Mouse (Mus musculus) liver, embryonic 15.5 days (tissue): ENCODE results near the gene Prss56. TPM values are rescaled to one million over a fixed set of nuclear protein-coding genes. Genes with fewer than 3 reads are reported as not detected.
A peak's percentile ranks its signal among the peaks of the same experiment; 100 is the strongest.

Experiments used
- ATAC-seq: fragments of 200-750 bp; cut with Nextera tagmentation; 2 replicates; pipeline ENCODE4 v1.8.0; 2017; ENCODE audit warnings: moderate number of reproducible peaks, mild to moderate bottlenecking, moderate library complexity; ENCODE audit not compliant: insufficient read depth
- H3K27ac ChIP-seq: fragments of 300-500 bp; sonication (generic); replicated peaks from 2 replicates; pipeline ENCODE4 v1.5.1; 2015; ENCODE audit warnings: mild to moderate bottlenecking, inconsistent platforms
- H3K27me3 ChIP-seq: fragments of 300-500 bp; sonication (generic); 2 replicates; pipeline ENCODE4 v1.6.1; 2015; ENCODE audit warnings: mild to moderate bottlenecking, inconsistent platforms
- H3K36me3 ChIP-seq: fragments of 300-500 bp; sonication (generic); replicated peaks from 2 replicates; pipeline ENCODE4 v1.6.1; 2015; ENCODE audit warnings: moderate library complexity, mild to moderate bottlenecking, inconsistent platforms
- H3K4me1 ChIP-seq: fragments of 300-500 bp; sonication (generic); replicated peaks from 2 replicates; pipeline ENCODE4 v1.6.1; 2015; ENCODE audit warnings: inconsistent platforms
- H3K4me2 ChIP-seq: fragments of 300-500 bp; sonication (generic); 2 replicates; pipeline ENCODE4 v1.6.1; 2015; ENCODE audit warnings: moderate library complexity, mild to moderate bottlenecking, inconsistent platforms
- H3K4me3 ChIP-seq: fragments of 300-500 bp; sonication (generic); replicated peaks from 2 replicates; pipeline ENCODE4 v1.5.1; 2015; ENCODE audit warnings: mild to moderate bottlenecking, inconsistent platforms
- H3K9ac ChIP-seq: fragments of 300-500 bp; sonication (generic); 2 replicates; pipeline ENCODE4 v1.6.1; 2015; ENCODE audit warnings: moderate library complexity, mild to moderate bottlenecking, inconsistent platforms
- H3K9me3 ChIP-seq: fragments of 300-500 bp; sonication (generic); replicated peaks from 2 replicates; pipeline ENCODE4 v1.6.1; 2016; ENCODE audit warnings: inconsistent platforms
- WGBS: fragments of 180-500 bp; shearing (Covaris S2); methylation state at CpG from one replicate; pipeline ENCODE4 v1.1.7; 2015; ENCODE audit warnings: mixed read lengths; ENCODE audit not compliant: insufficient replicate concordance; 5-methylcytosine and 5-hydroxymethylcytosine counted together
- polyA plus RNA-seq: library from polyadenylated mRNA; unstranded; fragments of >200 nt; fragmentation: Nextera tagmentation; extraction: Ambion mirVana; gene quantifications from 2 replicates; pipeline ENCODE4 v1.2.1, GENCODE M21; 2015

Gene Prss56
- not detected in 2 replicates for polyA plus RNA-seq

DNA sequence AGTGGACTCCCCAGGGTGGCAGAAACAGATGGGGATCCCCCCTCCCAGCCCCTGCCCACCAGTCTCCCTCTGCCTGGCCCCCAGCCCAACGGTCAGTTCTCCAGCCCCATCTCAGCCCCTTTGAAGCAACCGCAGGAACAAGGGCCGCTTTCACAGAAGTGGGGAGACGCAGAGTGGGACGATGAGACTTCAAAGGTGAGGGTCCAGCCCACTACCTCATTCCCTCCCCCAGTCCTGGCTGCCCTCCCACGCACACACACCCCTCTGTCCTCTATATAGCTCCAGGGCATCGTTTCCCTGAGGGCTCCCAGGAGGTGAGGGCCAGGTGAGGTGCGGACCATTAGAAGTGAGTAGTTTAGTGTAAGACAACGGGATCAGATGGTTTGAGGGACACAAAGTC is at the start of gene Prss56:
Gene Prss56, plus strand, starts transcription at position 301 of the 400 bp plus-strand sequence.
- Histone ChIP-seq H3K4me2 (no peak within 1 kb of the TSS), H3K27me3 (peaks cover 82% of the 10 kb centered on the region), H3K36me3 (no peaks in the 10 kb centered on the region), H3K4me1 (peaks cover 6% of the 10 kb centered on the region; the same call in 1 of the 2 replicates), H3K4me3 (no peak within 1 kb of the TSS), H3K27ac (no peak within 1 kb of the TSS), H3K9me3 (no peaks in the 10 kb centered on the region), H3K9ac (no peak within 1 kb of the TSS)
- 37% methylated on average over 9 of the region's 9 CpGs for WGBS
- no peak for ATAC-seq

- H3K36me3 ChIP-seq = no peaks in the 10 kb centered on the region
- no peak for ATAC-seq
Observed at GRCm38 (mm10) chr1:87141550-87141949, 41.6 kb upstream of the Prss56 start.

GRCm38 (mm10) chr1:87142456-87142855 is 40.7 kb upstream of the Prss56 start:
- no peak for ATAC-seq
- Histone ChIP-seq H3K27ac (no peak overlapping the region), H3K9me3 (no peaks in the 10 kb centered on the region), H3K4me3 (no peak overlapping the region), H3K36me3 (no peaks in the 10 kb centered on the region), H3K27me3 (peaks cover 11% of the 10 kb centered on the region; the same call in 1 of the 2 replicates), H3K4me1 (no peaks in the 10 kb centered on the region), H3K9ac (no peak overlapping the region), H3K4me2 (no peak overlapping the region)
- WGBS = 63% methylated on average over 9 of the region's 9 CpGs

More at GRCm38 (mm10) chr1:87141550-87141949, 41.6 kb upstream of the Prss56 start:
- WGBS = 61% methylated on average over 4 of the region's 4 CpGs
- Histone ChIP-seq H3K4me2 (no peak overlapping the region), H3K9me3 (no peaks in the 10 kb centered on the region), H3K9ac (no peak overlapping the region), H3K27me3 (peaks cover 6% of the 10 kb centered on the region; the same call in 1 of the 2 replicates), H3K4me1 (no peaks in the 10 kb centered on the region), H3K4me3 (no peak overlapping the region), H3K27ac (no peak overlapping the region)

GRCm38 (mm10) chr1:87143141-87143540 is 40.0 kb upstream of the Prss56 start:
- 63% methylated on average over 10 of the region's 10 CpGs for WGBS
- Histone ChIP-seq H3K4me1 (no peaks in the 10 kb centered on the region), H3K4me3 (no peak overlapping the region), H3K9ac (no peak overlapping the region), H3K9me3 (no peaks in the 10 kb centered on the region), H3K36me3 (no peaks in the 10 kb centered on the region), H3K4me2 (no peak overlapping the region), H3K27ac (no peak overlapping the region), H3K27me3 (peaks cover 11% of the 10 kb centered on the region; the same call in 1 of the 2 replicates)
- no peak for ATAC-seq

- H3K4me2 ChIP-seq = no peak overlapping the region
- H3K4me1 ChIP-seq = no peaks in the 10 kb centered on the region; the same call in 1 of the 2 replicates
- no peaks in the 10 kb centered on the region for H3K36me3 ChIP-seq
- no peak overlapping the region for H3K4me3 ChIP-seq
- WGBS = 27% methylated on average over 13 of the region's 13 CpGs
- H3K9me3 ChIP-seq = no peaks in the 10 kb centered on the region
- H3K9ac ChIP-seq = no peak overlapping the region
- no peak for ATAC-seq
- no peak overlapping the region for H3K27ac ChIP-seq
- H3K27me3 ChIP-seq = peaks cover 58% of the 10 kb centered on the region
Observed at GRCm38 (mm10) chr1:87149422-87149821, 33.7 kb upstream of the Prss56 start.

- WGBS = 53% methylated on average over 6 of the region's 6 CpGs
- H3K36me3 ChIP-seq = no peaks in the 10 kb centered on the region
- no peak overlapping the region for H3K9ac ChIP-seq
- no peak overlapping the region for H3K4me2 ChIP-seq
- no peak for ATAC-seq
- no peak overlapping the region for H3K4me3 ChIP-seq
- H3K27ac ChIP-seq = no peak overlapping the region
- no peaks in the 10 kb centered on the region for H3K9me3 ChIP-seq
- H3K4me1 ChIP-seq = no peaks in the 10 kb centered on the region; the same call in 1 of the 2 replicates
- peaks cover 75% of the 10 kb centered on the region for H3K27me3 ChIP-seq
Observed at GRCm38 (mm10) chr1:87151286-87151685, 31.8 kb upstream of the Prss56 start.

DNA sequence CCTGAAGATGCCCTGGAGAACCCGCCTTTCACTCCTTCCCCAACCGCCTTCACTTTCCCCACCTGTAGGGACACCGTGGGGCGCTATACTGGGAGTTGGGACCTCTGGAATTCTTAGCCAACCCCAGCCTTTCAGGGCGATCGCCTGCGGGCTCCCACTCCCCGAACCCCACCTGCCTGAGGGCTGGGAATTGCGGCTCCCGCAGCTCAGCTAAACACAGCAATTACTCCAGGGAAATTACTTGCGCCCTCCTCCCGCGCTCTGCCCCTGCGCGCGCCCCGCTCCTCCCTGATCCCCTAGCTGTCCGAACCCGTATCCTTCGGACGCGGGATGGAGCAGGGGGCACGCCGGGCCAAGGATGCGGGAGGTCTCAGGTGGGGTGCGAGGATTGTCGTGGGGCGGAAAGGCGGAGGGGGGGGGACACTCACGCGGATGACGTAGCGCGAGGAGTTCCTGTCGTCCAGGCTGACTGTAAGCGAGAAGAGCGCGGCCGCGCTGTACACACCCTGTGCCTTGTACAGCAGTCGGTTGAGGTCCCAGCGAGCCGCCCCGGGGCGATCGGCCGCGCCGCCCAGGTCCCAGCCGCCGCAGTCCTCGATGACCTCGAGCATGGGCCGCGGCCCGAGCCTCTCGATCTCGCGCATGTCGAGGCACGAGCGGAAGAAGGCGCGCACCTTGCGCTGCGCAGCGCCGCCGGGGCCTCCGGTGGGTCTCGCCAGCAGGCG is 29.2 kb upstream of the Prss56 start:
- 2% methylated on average over 72 of the region's 72 CpGs for WGBS

GRCm38 (mm10) chr1:87154501-87155120 is 28.5 kb upstream of the Prss56 start:
- Histone ChIP-seq H3K4me3 (no peak overlapping the region), H3K4me1 (no peaks in the 10 kb centered on the region; the same call in 1 of the 2 replicates), H3K27ac (no peak overlapping the region), H3K9ac (no peak overlapping the region), H3K36me3 (no peaks in the 10 kb centered on the region), H3K4me2 (peak overlapping the region; percentile 29), H3K27me3 (peaks cover 93% of the 10 kb centered on the region), H3K9me3 (no peaks in the 10 kb centered on the region)
- 3% methylated on average over 58 of the region's 58 CpGs for WGBS
- ATAC-seq = no peak

More for the DNA sequence above, 29.2 kb upstream of the Prss56 start:
- no peak overlapping the region for H3K27ac ChIP-seq
- no peak overlapping the region for H3K4me3 ChIP-seq
- H3K9ac ChIP-seq = no peak overlapping the region
- peak overlapping the region; percentile 29 for H3K4me2 ChIP-seq
- H3K4me1 ChIP-seq = no peaks in the 10 kb centered on the region; the same call in 1 of the 2 replicates
- no peaks in the 10 kb centered on the region for H3K9me3 ChIP-seq
- H3K36me3 ChIP-seq = no peaks in the 10 kb centered on the region
- no peak for ATAC-seq
- H3K27me3 ChIP-seq = peaks cover 96% of the 10 kb centered on the region

DNA sequence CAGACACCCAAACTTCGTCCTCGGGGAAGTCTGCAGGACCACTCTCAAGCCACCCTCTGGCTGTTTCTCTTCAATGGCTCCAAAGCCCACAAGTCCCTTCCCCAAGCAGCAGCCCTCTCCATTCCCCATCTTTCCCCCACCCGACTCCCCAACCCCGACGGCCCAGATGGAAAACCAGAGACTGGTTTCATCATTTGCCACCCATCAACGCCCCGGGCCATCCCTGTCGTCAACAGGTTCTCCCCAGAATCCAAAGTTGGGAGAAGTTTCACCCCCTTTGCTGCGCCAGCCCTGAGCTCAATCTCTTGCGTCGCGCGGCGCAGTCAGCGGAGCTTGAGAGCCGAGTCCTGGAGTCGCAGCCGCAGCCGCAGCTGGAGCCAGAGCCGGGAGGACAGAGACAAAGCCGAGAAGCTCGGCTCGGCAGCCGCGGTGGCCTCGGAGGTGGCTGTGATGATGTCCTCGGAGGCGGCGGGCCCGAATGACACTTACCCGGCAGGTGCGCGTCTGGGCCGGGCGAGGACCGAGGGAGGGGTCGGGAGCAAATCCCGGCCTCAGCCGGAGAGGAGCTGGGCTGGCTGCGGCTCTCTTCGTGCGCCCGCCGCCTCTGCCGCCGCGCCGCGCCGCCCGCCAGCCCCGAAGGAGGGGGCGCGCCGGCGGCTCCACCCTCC is 27.4 kb upstream of the Prss56 start:
- no peak overlapping the region; the same call in 1 of the 2 replicates for H3K4me2 ChIP-seq
- H3K9ac ChIP-seq = no peak overlapping the region
- H3K27me3 ChIP-seq = peaks cover 87% of the 10 kb centered on the region
- H3K4me3 ChIP-seq = no peak overlapping the region
- no peaks in the 10 kb centered on the region for H3K9me3 ChIP-seq
- no peak overlapping the region for H3K27ac ChIP-seq
- no peaks in the 10 kb centered on the region; the same call in 1 of the 2 replicates for H3K4me1 ChIP-seq
- ATAC-seq = no peak
- no peaks in the 10 kb centered on the region for H3K36me3 ChIP-seq
- 1% methylated on average over 56 of the region's 56 CpGs for WGBS

GRCm38 (mm10) chr1:87156199-87156587 is 26.9 kb upstream of the Prss56 start, which contains the start of gene Ecel1:
Gene Ecel1, minus strand, starts transcription at chr1:87156521.
- Histone ChIP-seq H3K4me2 (no peak within 1 kb of the TSS; the same call in 1 of the 2 replicates), H3K9me3 (no peaks in the 10 kb centered on the region)
- 2% methylated on average over 11 of the region's 12 CpGs for WGBS

DNA sequence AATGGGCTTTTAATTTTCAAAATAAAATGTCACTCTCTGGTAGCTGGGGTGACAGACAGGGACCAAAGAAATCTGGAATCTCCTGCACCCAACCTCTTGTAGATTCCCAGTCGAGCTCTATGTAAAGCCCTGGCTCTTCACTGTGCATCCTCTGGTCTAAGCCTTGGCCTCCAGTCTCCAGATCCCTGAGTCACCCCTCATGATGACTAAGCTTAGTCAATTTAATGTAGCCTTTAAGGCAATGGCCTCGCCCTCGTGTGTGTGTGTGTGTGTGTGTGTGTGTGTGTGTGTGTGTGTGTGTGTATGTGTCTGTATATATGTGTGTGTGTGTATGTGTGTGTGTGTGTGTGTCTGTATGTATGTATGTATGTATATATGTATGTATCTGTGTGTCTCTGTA is 23.7 kb upstream of the Prss56 start:
- H3K4me2 ChIP-seq = no peak overlapping the region
- no peaks in the 10 kb centered on the region for H3K4me1 ChIP-seq
- no peaks in the 10 kb centered on the region for H3K36me3 ChIP-seq
- H3K27ac ChIP-seq = no peak overlapping the region
- H3K9ac ChIP-seq = no peak overlapping the region
- H3K9me3 ChIP-seq = no peaks in the 10 kb centered on the region
- WGBS = 44% methylated on average over 3 of the region's 3 CpGs
- peaks cover 74% of the 10 kb centered on the region for H3K27me3 ChIP-seq
- H3K4me3 ChIP-seq = no peak overlapping the region
- no peak for ATAC-seq

More at GRCm38 (mm10) chr1:87156199-87156587, 26.9 kb upstream of the Prss56 start, which contains the start of gene Ecel1:
- no peak within 1 kb of the TSS for H3K9ac ChIP-seq
- no peak within 1 kb of the TSS for H3K4me3 ChIP-seq
- no peaks in the 10 kb centered on the region for H3K36me3 ChIP-seq
- no peaks in the 10 kb centered on the region; the same call in 1 of the 2 replicates for H3K4me1 ChIP-seq
- peaks cover 86% of the 10 kb centered on the region for H3K27me3 ChIP-seq
- ATAC-seq = no peak
- no peak within 1 kb of the TSS for H3K27ac ChIP-seq
